Mouse (Mus musculus) heart, adult 2 months (tissue): Measurements from ENCODE around the gene 1700021F05Rik.

Experiments
- CTCF ChIP-seq: fragments of 200-600 bp; IDR thresholded peaks from 2 replicates; pipeline ENCODE4 v1.8.1; 2022; ENCODE audit warnings: antibody characterized with exemption, mild to moderate bottlenecking, moderate library complexity
- EP300 ChIP-seq: fragments of 200-500 bp; IDR thresholded peaks from 2 replicates; pipeline ENCODE4 v1.6.1; 2011; ENCODE audit warnings: low read depth, low read length, control low read depth; ENCODE audit not compliant: insufficient read depth
- POLR2A ChIP-seq: fragments of 200-500 bp; IDR thresholded peaks from 2 replicates; pipeline ENCODE4 v1.6.1; 2011; ENCODE audit warnings: mild to moderate bottlenecking, low read depth, low read length, control low read depth; ENCODE audit not compliant: insufficient read depth

DNA sequence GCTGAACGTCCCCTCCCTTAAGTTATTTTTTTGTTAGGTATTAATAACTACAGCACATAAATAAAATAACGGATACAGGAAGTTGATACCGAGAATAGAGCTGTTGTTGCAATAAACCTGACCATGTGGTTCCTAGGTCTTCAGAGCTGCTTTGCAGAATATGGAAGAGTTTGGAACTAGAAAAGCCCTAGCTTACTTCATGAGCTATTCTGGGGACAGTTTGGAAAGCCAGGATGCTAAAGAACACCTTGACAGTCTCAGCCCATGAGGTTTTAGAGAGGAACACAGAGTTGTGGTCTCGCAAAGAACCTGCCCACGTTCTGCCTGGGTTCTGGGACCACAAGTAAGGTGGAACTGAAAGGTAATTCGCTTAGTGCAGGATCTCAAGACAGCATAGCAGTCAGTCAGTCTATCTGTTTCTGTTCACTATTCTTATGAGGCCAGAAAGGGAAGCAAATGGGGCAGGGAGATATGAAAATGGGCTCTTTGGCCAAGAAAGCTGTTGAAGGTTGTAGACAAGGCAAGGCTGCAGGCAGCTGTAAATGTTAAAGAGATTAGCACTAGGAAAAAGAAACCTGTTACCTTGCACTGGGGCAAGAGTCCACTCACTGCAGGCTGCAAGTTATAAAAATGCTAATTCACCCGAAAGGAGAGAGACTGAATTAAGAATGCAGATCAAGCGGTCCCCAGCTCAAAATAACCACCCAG, 47.8 kb upstream of the 1700021F05Rik start:
- TF ChIP-seq EP300 (no peak), POLR2A (no peak), CTCF (no peak)
